In genomic region chr5:7532686-7533199, GRCm38 (mm10) we compare ENCODE assay signal across 19 mouse cellular contexts.
"Had no signal": no experiment of that assay in that cellular context is flagged by ENCODE, and none has a peak within 500 bp of the region (broad histone marks: within the 10 kb centered on the region; RNA-seq: fewer than 3 reads in every experiment).

No protein-coding gene starts in this region.

- H3K9me3 ChIP-seq: liver, embryonic 15.5 days; lung, embryonic 15.5 days; midbrain, embryonic 10.5 days; midbrain, embryonic 13.5 days; neural tube, embryonic 13.5 days had no signal

- H3K36me3 ChIP-seq: liver, embryonic 15.5 days; lung, embryonic 15.5 days; midbrain, embryonic 10.5 days; midbrain, embryonic 13.5 days; neural tube, embryonic 13.5 days had no signal

- H3K4me2 ChIP-seq: liver, embryonic 15.5 days; lung, embryonic 15.5 days; midbrain, embryonic 13.5 days; neural tube, embryonic 13.5 days had no signal

- H3K4me3 ChIP-seq: liver, embryonic 15.5 days; lung, embryonic 15.5 days; midbrain, embryonic 10.5 days; midbrain, embryonic 13.5 days; myocyte; neural tube, embryonic 13.5 days had no signal

- H3K27me3 ChIP-seq: liver, embryonic 15.5 days; lung, embryonic 15.5 days; midbrain, embryonic 13.5 days; neural tube, embryonic 13.5 days had no signal

- H3K27ac ChIP-seq: liver, embryonic 15.5 days; lung, embryonic 15.5 days; midbrain, embryonic 10.5 days; midbrain, embryonic 13.5 days; neural tube, embryonic 13.5 days had no signal

- ATAC-seq: liver, postnatal 0 days; lung, postnatal 0 days; midbrain, embryonic 13.5 days; midbrain, embryonic 16.5 days had no signal

- H3K9ac ChIP-seq: liver, embryonic 15.5 days; liver, postnatal 0 days; lung, embryonic 15.5 days; midbrain, embryonic 13.5 days; neural tube, embryonic 13.5 days had no signal

- DNase-seq: liver, postnatal 0 days; lung, adult 2 months; lung, postnatal 4 days; retina, postnatal 1 day; right cerebral cortex, adult 18-20 months; right cerebral cortex, postnatal 25 days; right cerebral cortex, postnatal 4 days; spleen, adult 18-20 months; thymus, adult 18-20 months; thymus, postnatal 14 days; thymus, postnatal 36 days had no signal

- H3K4me1 ChIP-seq: liver, embryonic 15.5 days; lung, embryonic 15.5 days; midbrain, embryonic 10.5 days; midbrain, embryonic 13.5 days; neural tube, embryonic 13.5 days had no signal
